Mouse (Mus musculus) thymus, adult 2 months (tissue): ENCODE measurements around the gene Smoc2.

Experiments used
- CTCF ChIP-seq: fragments of 200-500 bp; IDR thresholded peaks from 2 replicates; pipeline ENCODE4 v1.5.1; 2012; ENCODE audit warnings: mild to moderate bottlenecking, control low read depth, low read length, moderate library complexity, borderline replicate concordance; ENCODE audit not compliant: control insufficient read depth, poor library complexity, insufficient read depth; ENCODE audit errors: extremely low read depth
- POLR2A ChIP-seq: fragments of 200-500 bp; IDR thresholded peaks from 2 replicates; pipeline ENCODE4 v1.6.1; 2012; ENCODE audit warnings: mild to moderate bottlenecking, low read length, control low read depth, moderate library complexity; ENCODE audit not compliant: control insufficient read depth, poor library complexity, insufficient read depth; ENCODE audit errors: extremely low read depth

- no peak for TF ChIP-seq CTCF
- TF ChIP-seq POLR2A: no peak
These were observed 166.3 kb downstream of the Smoc2 start for GRCm38 (mm10) chr17:14445611-14446010.
